Mouse (Mus musculus): Measurements from ENCODE around the gene Kcnq2. TPM values are rescaled to one million over a fixed set of nuclear protein-coding genes. Genes with fewer than 3 reads are reported as not detected.

Kcnq2 gene
- total and polyA plus RNA-seq, 3 experiments: 0.04 TPM; not detected in 2

GRCm38 (mm10) chr2:181080886-181081285, 54.2 kb downstream of the Kcnq2 start:
- H3K27ac ChIP-seq (ENCODE audit: insufficient read depth, low read depth): no peak overlapping the region
- H3K4me1 ChIP-seq (ENCODE audit: control insufficient read depth in 1 of 2, insufficient read depth in 2 of 2): peaks cover 48 to 51% of the 10 kb centered on the region in 2 experiments
- H3K4me2 ChIP-seq (ENCODE audit: insufficient read depth, low read depth, poor library complexity, severe bottlenecking): peak overlapping the region; percentile 14
- H3K79me2 ChIP-seq (replicated peaks; ENCODE audit: control insufficient read depth, extremely low read depth, insufficient read depth, poor library complexity, severe bottlenecking): no peaks in the 10 kb centered on the region
- peak overlapping the region in 2 of 3 experiments; percentile 53 for H3K4me3 ChIP-seq (replicated peaks in 1 of 3; ENCODE audit: low read depth in 2 of 3, low read length in 2 of 3, poor library complexity in 1 of 3)
- H3K27me3 ChIP-seq (replicated peaks): peaks cover 5% of the 10 kb centered on the region
- peak; percentile 54 for DNase-seq (ENCODE audit: extremely low read depth)
- in situ Hi-C loops (cut with MboI; ENCODE audit: low pct_ligation_motif_present, low pct_unique_long_range_greater_than_20kb, low sequenced_read_pairs) (no loop called here), dilution Hi-C loops (cut with MboI; ENCODE audit: extremely low pct_ligation_motif_present, extremely low pct_unique_long_range_greater_than_20kb, low sequenced_read_pairs) (no loop called here)
- TF ChIP-seq BHLHE40 (IDR thresholded peaks at IDR 0.05; ENCODE audit: low read depth, low read length) (peak; percentile 34), CHD2 (IDR thresholded peaks at IDR 0.05; ENCODE audit: low read length) (no peak), ZC3H11A (IDR thresholded peaks at IDR 0.05; ENCODE audit: low read depth, low read length) (no peak), EP300 (IDR thresholded peaks at IDR 0.05; ENCODE audit: low read length) (0 out of 2 replicates have a peak, but pooled peaks have one; percentile 18), HCFC1 (IDR thresholded peaks at IDR 0.05; ENCODE audit: low read depth, low read length) (no peak), JUN (IDR thresholded peaks at IDR 0.05; ENCODE audit: insufficient read depth, low read depth, low read length) (no peak), SIN3A (IDR thresholded peaks at IDR 0.05; ENCODE audit: low read length) (no peak; the same call in 1 of the 2 replicates), MXI1 (IDR thresholded peaks at IDR 0.05; ENCODE audit: low read depth, low read length) (peak; percentile 31; the same call in 1 of the 2 replicates), KAT2A (IDR thresholded peaks at IDR 0.05; ENCODE audit: insufficient replicate concordance, low read length) (no peak), CTCF (conservative IDR thresholded peaks at IDR 0.05 in 1 of 2, IDR thresholded peaks at IDR 0.05 in 1 of 2; ENCODE audit: low read depth in 2 of 2, low read length in 2 of 2) (no peak), ETS1 (conservative IDR thresholded peaks at IDR 0.05; ENCODE audit: low read depth, low read length) (no peak; the same call in 1 of the 2 replicates), USF1 (IDR thresholded peaks at IDR 0.05; ENCODE audit: low read depth, low read length) (no peak), IRF4 (IDR thresholded peaks at IDR 0.05; ENCODE audit: low read depth, low read length) (0 out of 2 replicates have a peak, but pooled peaks have one; percentile 17), POLR2A (IDR thresholded peaks at IDR 0.05; ENCODE audit: low read depth, low read length) (0 out of 2 replicates have a peak, but pooled peaks have one; percentile 41), POLR2AphosphoS2 (IDR thresholded peaks at IDR 0.05; ENCODE audit: low read depth, low read length) (no peak), MYC (IDR thresholded peaks at IDR 0.05; ENCODE audit: low read depth, low read length) (peak; percentile 31; the same call in 1 of the 2 replicates), ZKSCAN1 (IDR thresholded peaks at IDR 0.05; ENCODE audit: borderline replicate concordance, low read depth, low read length) (no peak), PAX5 (IDR thresholded peaks at IDR 0.05; ENCODE audit: low read length) (no peak), SMC3 (IDR thresholded peaks at IDR 0.05; ENCODE audit: low read depth, low read length) (no peak), ELF1 (IDR thresholded peaks at IDR 0.05; ENCODE audit: low read depth, low read length) (peak; percentile 44), MEF2A (IDR thresholded peaks at IDR 0.05; ENCODE audit: borderline replicate concordance, low read depth, low read length) (no peak), TBP (conservative IDR thresholded peaks at IDR 0.05; ENCODE audit: low read depth, low read length) (no peak), MAZ (IDR thresholded peaks at IDR 0.05; ENCODE audit: low read depth, low read length) (no peak), MAFK (IDR thresholded peaks at IDR 0.05; ENCODE audit: insufficient replicate concordance, low read length) (no peak), USF2 (conservative IDR thresholded peaks at IDR 0.05; ENCODE audit: low read depth, low read length) (no peak), TCF12 (IDR thresholded peaks at IDR 0.05; ENCODE audit: low read depth, low read length) (no peak), UBTF (IDR thresholded peaks at IDR 0.05; ENCODE audit: low read depth, low read length) (no peak), RAD21 (IDR thresholded peaks at IDR 0.05; ENCODE audit: low read depth, low read length) (no peak), CHD1 (IDR thresholded peaks at IDR 0.05; ENCODE audit: low read depth, low read length) (no peak), JUND (conservative IDR thresholded peaks at IDR 0.05; ENCODE audit: low read depth, low read length) (no peak), NRF1 (IDR thresholded peaks at IDR 0.05; ENCODE audit: low read depth, low read length) (0 out of 2 replicates have a peak, but pooled peaks have one; percentile 11), RCOR1 (conservative IDR thresholded peaks at IDR 0.05; ENCODE audit: low read depth, low read length) (no peak), MAX (IDR thresholded peaks at IDR 0.05; ENCODE audit: low read length) (peak; percentile 30), E2F4 (IDR thresholded peaks at IDR 0.05; ENCODE audit: insufficient replicate concordance, low read depth, low read length) (no peak), ZMIZ1 (IDR thresholded peaks at IDR 0.05; ENCODE audit: low read depth, low read length) (no peak), NELFE (IDR thresholded peaks at IDR 0.05; ENCODE audit: low read depth, low read length) (no peak), ZNF384 (IDR thresholded peaks at IDR 0.05; ENCODE audit: low read depth, low read length) (no peak), GABPA (IDR thresholded peaks at IDR 0.05; ENCODE audit: insufficient replicate concordance, low read depth, low read length) (no peak)
- H3K9me3 ChIP-seq (replicated peaks; ENCODE audit: low read length): no peaks in the 10 kb centered on the region
- H3K9ac ChIP-seq (ENCODE audit: insufficient read depth, low read depth): no peak overlapping the region
- no peaks in the 10 kb centered on the region for H3K36me3 ChIP-seq (replicated peaks in 1 of 2; ENCODE audit: control insufficient read depth in 1 of 2, insufficient read depth in 1 of 2, low read length in 1 of 2)

Data from CH12.LX (cell line).